Mouse (Mus musculus): ENCODE measurements at regions not wholly inside any gene's neighbourhood (a gene's known extent, or its start where the extent isn't known, plus 50 kb on each side); places are given as distances from the start of the nearest gene placed in this dataset.
A peak's percentile ranks its signal among the peaks of the same experiment; 100 is the strongest.

DNA sequence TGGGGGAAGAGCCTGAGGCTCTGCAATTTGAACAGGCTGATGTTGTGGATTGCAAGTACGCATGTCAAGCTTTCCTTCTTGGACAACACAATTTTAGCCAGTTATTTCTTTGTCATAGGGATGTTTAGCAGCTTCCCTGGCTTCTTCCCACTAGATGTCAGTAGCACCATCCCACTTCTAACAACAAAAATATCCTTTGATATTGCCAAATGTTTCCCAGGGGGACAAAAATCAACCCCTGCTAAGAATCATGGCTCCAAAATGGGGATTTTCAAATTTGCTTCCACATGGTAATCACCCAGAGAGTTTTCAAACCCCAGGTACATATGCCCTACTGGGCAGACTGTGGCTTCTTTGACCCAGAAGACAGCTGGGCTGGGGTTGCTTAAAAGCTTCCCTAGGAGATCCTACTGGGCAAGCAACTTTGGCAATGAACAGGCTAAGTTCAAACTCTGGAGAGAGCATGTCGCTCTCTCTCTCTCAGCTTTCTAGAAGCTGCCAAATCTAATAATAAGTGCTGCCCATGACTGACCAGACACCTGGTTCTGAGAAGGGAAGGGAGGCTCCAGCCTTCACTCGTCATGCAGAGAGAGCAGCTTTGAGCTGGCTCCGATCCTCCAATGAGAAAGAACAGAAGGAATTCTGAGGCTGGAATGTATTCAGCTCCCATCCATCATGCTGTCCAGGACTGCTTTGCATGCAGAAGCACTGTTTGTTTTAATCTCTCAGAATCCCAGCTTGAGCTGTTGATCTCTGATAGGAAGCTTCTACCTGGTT, 157.2 kb upstream of the Ghitm start:
- no peak for DNase-seq

DNA sequence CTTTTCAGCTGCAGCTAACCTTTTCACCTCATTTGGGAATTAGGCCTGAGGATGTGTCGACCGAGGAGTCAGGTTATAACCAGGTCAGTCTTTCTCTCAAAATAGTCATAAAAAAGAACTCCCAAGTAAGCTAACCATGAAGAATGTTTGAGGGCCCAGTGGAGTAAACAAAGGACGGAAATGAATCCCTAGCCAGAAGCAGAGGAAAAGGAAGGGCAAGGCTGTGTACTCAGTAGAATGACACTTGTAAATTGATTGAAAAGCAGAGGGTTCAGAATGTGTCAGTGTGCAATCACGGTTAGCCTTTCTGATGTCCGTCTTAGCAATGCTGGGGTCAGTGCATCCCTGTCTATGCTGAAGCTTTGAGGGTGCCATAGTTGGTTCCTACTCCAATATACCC, 149.3 kb upstream of the Ghitm start:
- no peak for DNase-seq

DNA sequence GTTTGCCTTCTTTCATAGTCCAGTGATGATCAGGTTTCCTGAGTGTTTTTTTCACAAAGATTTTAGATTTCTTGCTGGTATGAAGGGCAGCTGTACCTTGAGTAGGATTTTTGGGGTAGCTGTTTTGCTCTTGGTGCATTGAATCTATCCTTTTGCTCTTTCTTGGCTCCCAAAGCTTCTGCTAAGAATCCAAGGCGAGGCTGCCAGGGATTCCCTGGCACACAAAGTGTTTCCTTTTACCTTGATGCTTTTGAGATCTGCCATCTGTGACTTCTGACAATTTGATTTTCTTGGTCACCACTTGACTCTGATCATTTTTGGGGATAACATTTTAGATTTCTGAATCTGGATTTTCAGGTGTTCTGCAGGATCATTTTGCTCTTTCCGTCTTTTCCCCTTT, 144.3 kb upstream of the Ghitm start:
- no peak for DNase-seq

DNA sequence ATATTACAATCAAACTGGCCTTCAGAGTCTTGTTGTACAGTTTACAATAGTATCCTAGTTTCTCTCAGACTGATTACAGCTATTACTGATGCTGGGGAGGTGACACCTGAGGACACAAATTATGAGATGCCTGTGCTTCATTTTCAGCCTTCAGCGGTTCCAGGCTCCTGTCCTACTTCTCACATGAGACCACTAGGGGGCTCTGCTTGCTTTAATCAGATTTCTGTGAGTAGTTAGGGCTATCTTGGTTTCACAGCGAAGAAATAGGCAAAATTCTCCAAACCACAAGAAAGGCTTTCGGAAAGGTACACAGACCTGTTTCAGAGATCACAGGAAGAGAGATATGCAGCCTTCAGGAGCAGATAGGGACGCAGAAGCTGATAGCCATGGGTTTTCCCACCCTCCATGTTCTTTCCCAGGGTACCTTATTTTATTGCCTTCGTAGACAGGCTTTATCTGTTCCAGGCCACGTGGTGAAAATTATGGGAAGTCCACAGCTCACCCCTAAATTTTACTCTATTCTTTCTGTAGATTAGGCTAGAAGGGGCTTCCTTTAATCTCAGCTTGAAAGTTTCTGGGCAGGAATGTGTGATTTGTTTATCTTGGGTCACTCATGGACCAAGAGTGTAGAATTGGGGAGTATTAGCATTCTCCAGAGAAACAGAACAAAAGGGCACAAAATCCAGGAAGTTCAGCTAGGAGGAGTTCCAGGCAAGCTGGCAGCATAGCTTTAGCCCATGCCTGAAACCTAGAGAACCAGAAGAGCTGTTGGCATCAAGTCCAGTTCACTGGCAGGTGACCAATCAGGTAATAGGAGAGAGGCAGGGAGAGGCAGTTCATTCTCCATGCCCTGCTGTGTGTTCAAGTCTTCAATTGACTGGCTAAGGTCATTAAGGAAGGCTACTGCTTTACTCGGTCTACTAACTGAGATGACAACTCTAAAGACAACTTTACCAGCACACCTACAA, 141.9 kb upstream of the Ghitm start:
- no peak for DNase-seq

DNA sequence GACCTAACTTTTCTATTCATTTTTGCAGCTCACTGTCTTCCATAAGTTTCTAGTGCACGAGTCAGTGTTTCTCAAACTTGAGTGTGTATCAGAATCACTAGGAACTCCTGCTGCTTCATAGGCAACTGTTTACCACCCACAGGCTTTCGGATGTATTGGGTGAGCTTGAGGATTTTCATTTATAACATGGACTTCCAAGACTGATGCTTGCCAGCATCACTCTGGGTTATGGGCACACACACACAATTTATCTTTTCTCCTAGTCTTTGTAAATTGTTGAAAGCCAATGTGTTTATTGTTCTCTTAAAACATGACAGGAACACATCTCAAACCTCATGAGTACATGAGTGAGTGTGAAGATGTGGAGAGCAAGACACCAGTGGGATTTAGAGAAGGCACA, 137.0 kb upstream of the Ghitm start:
- no peak for DNase-seq

DNA sequence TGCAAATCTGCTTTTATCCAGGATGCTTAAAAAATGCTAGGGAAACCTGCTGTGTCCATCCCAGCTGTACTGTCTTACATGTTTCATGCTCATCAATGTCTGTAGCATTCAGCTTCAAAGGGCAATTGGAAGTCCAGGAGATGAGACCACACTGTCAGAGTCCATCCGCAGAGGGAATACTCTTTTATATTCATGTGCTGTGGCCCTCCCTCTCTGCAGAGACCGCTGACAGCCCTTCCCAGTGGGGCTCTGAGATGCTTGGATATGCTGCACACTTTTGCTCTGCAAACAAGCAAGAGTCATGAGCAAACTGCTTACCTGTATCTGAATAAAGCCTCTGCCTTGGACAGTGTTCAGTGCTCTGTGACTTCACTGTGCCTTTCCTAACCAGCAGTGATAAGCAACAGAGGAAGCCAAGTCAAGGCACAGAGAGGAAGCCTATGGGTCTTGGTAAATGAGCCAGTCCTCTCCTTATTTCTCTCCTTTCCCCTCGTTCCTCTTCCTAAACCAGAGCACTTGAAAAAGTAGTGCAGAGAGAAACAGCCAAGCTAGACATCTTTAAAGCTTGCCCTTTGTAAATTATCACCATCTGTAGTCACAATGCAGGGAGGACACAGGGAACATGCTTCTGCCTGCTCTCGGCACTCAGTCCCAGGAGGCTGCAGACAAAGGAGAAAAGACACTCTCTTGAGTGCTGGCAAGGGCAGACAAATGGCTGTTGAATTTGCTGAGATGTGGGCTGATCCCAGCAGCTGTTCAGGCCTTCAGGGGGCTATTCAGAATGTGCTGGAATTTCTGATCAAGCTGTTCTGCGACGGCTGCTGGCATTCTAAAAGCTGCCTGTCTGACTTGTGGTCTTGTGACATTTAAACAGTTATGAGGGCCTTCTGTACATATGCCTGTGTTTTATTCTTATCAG, 136.2 kb upstream of the Ghitm start:
- no peak for DNase-seq

DNA sequence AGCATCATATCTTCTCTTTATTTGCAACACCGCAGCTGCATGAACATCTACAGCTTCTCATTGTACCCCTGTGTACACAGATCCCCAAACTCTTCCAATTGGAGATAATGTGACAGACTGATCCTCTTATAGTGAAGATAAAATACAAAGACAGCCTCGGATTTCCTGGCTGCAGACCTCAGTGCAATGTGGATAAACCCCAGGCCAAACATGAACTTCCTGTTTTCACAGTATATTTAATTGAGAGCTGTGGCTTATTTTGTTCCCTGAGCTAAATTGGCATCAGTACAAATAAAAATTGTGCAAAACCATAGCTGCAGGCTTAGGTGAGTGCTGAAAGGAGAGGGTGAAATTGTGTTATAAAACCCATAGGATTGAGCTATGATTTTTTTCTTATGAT, 134.8 kb upstream of the Ghitm start:
- no peak for DNase-seq

DNA sequence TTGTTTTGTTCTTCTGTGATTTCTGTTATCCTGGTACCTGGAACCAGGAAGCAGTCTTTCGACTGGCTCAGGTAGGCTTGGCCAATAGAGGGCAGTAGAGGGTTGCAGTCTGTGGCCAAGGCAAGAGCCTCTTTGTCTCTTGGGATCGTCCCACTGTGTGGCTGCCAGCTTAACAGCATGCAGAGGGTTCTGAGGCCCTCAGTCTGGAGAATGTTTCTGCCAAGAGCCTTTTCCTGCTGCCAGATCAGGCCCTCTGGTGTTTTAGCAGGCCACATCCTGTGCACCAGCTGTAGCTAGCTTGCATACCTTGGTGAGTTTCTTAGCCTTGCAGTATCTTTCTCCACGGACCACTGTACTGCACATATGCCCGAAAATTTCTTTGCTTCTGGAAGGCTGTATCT, 103.6 kb upstream of the Ghitm start:
- DNase-seq = peak; percentile 7

DNA sequence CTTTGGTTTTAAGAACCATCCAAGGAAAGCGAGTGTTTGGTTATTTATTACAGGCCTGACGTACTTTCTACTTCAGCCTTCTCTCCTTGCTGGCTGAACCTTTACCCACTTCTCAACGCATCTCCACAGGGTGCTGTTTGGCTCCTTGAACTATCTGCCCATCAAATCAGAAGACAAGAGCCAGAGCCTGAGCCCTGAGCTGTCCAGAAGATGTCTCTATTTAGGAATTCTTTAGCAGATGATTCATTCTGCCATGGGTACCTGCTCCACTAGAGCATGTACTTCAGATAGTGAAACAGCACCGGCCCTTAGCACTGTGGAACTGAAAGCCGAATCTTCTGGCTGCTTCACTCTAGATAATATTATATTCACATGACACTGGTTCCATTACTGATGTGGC, 102.1 kb upstream of the Ghitm start:
- DNase-seq = no peak

DNA sequence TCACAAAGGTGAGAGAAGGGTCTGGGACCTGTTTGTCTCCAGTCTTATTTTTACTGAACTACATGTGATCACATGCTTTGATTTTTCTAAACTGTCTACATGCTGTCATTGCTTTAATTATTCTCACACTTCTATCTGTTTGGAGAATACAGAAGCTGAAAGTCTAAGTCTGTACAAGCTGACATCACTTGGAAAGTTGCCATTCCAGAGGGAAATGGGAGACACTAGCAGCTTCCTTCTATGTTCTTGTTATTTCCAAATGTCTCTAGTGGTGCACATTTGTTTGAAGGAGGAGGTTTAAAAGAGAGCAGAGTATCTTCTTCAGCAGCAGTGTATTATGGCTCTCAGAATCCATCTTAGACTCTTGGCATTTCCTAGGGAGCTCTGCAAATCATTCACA, 73.2 kb upstream of the Ghitm start:
- DNase-seq = no peak

DNA sequence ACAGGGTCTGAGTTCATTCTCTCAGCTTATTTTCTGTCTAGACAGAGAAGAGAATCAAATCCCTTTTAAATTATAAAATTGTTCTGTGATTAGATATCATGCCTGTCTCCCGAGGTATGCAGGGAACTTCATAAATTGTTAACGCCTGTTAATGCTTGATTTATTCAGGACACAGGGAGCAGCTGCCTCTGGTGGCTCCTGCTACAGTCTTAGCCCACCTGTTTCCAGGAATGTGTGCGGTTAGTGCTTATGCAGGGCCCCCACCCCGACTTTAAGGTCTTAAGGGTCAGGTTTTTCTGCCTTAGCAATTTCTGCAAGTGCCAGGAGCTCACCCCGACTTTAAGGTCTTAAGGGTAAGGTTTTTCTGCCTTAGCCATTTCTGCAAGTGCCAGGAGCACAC, 54.7 kb upstream of the Ghitm start:
- no peak for DNase-seq

Measured in thymus, postnatal 25 days (tissue).